Mouse (Mus musculus): ENCODE measurements around the gene Fxyd4. TPM values are rescaled to one million over a fixed set of nuclear protein-coding genes. Genes with fewer than 3 reads are reported as not detected.

The Fxyd4 gene
- total and polyA plus RNA-seq, 2 experiments from 2014 or later: 0.91 TPM; not detected in 1

DNA sequence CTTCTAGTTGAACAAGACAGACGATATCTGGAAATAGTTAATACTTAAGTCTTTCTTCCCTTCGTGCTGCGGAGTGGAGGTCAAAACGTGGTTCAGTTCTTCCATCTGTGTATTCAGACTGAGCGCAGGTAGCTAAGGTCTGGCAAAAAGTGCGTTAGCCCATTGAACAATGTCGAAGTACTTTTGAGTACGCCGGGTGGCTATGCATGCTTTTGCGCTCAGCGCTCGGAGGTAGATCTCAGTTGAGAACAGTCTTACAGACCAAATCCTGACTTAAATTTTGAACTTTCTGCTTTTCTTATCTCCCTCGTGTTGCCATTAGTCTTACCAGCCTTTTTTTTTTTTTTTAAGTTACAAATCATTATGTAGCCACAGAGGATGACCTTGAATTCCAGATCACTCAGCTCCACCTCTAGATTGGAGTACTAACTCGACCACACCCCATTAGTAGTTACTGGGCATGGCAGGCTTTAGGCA, 29.0 kb downstream of the Fxyd4 start:
- Histone ChIP-seq H3K27ac (no peak overlapping the region), H3K4me2 (ENCODE audit: low read depth, low read length) (peak overlapping the region; percentile 99), H3K27me3 (ENCODE audit: insufficient read depth, low read length) (no peaks in the 10 kb centered on the region), H3K36me3 (ENCODE audit: insufficient read depth, low read length) (no peaks in the 10 kb centered on the region), H3K9ac (replicated peaks; ENCODE audit: low read length) (peak overlapping the region; percentile 86), H3K4me1 (ENCODE audit: insufficient read depth, low read length) (peaks cover 5% of the 10 kb centered on the region; the same call in 1 of the 2 replicates), H3K9me3 (ENCODE audit: low read length) (no peaks in the 10 kb centered on the region), H3K4me3 (ENCODE audit: low read length) (peak overlapping the region; percentile 79)
- ATAC-seq (no peak), DNase-seq (ENCODE audit: low spot score) (no peak)
- no peak for TF ChIP-seq CTCF (IDR thresholded peaks at IDR 0.05; ENCODE audit: low read depth)
- 2% methylated on average over 14 of the region's 14 CpGs for WGBS

- no peaks in the 10 kb centered on the region for H3K27me3 ChIP-seq (ENCODE audit: insufficient read depth, low read length)
- WGBS: under 1% methylated on average over 26 of the region's 26 CpGs
These were observed 29.5 kb downstream of the Fxyd4 start for GRCm38 (mm10) chr6:117907979-117908355.

GRCm38 (mm10) chr6:117907301-117907978, 30.1 kb downstream of the Fxyd4 start:
- H3K27me3 ChIP-seq (ENCODE audit: insufficient read depth, low read length): no peaks in the 10 kb centered on the region
- H3K36me3 ChIP-seq (ENCODE audit: insufficient read depth, low read length): no peaks in the 10 kb centered on the region
- H3K4me2 ChIP-seq (ENCODE audit: low read depth, low read length): peak overlapping the region; percentile 99
- peak overlapping the region; percentile 79 for H3K4me3 ChIP-seq (ENCODE audit: low read length)
- peak overlapping the region; percentile 86 for H3K9ac ChIP-seq (replicated peaks; ENCODE audit: low read length)
- peak overlapping the region; percentile 95 for H3K27ac ChIP-seq
- under 1% methylated on average over 63 of the region's 77 CpGs for WGBS
- no peaks in the 10 kb centered on the region for H3K9me3 ChIP-seq (ENCODE audit: low read length)
- DNase-seq (ENCODE audit: low spot score): peak; percentile 85
- peaks cover 5% of the 10 kb centered on the region; the same call in 1 of the 2 replicates for H3K4me1 ChIP-seq (ENCODE audit: insufficient read depth, low read length)
- peak; percentile 46 for ATAC-seq
- TF ChIP-seq CTCF (IDR thresholded peaks at IDR 0.05; ENCODE audit: low read depth): no peak

More at GRCm38 (mm10) chr6:117907979-117908355, 29.5 kb downstream of the Fxyd4 start:
- H3K36me3 ChIP-seq (ENCODE audit: insufficient read depth, low read length): no peaks in the 10 kb centered on the region
- H3K9me3 ChIP-seq (ENCODE audit: low read length): no peaks in the 10 kb centered on the region
- ATAC-seq (no peak), DNase-seq (ENCODE audit: low spot score) (no peak)
- peak overlapping the region; percentile 86 for H3K9ac ChIP-seq (replicated peaks; ENCODE audit: low read length)
- peak overlapping the region; percentile 99 for H3K4me2 ChIP-seq (ENCODE audit: low read depth, low read length)
- H3K4me3 ChIP-seq (ENCODE audit: low read length): peak overlapping the region; percentile 79
- TF ChIP-seq CTCF (IDR thresholded peaks at IDR 0.05; ENCODE audit: low read depth): peak; percentile 5; the same call in 1 of the 2 replicates
- H3K4me1 ChIP-seq (ENCODE audit: insufficient read depth, low read length): peaks cover 5% of the 10 kb centered on the region; the same call in 1 of the 2 replicates
- peak overlapping the region; percentile 95; the same call in 1 of the 2 replicates for H3K27ac ChIP-seq

GRCm38 (mm10) chr6:117906590-117907271, 30.8 kb downstream of the Fxyd4 start:
- DNase-seq (ENCODE audit: low spot score): peak; percentile 99
- H3K9ac ChIP-seq (replicated peaks; ENCODE audit: low read length): peak overlapping the region; percentile 86
- peak; percentile 99 for ATAC-seq
- no peaks in the 10 kb centered on the region for H3K27me3 ChIP-seq (ENCODE audit: insufficient read depth, low read length)
- 1% methylated on average over 54 of the region's 68 CpGs for WGBS
- peak; percentile 7; the same call in 1 of the 2 replicates for TF ChIP-seq CTCF (IDR thresholded peaks at IDR 0.05; ENCODE audit: low read depth)
- H3K4me3 ChIP-seq (ENCODE audit: low read length): peak overlapping the region; percentile 79
- H3K4me1 ChIP-seq (ENCODE audit: insufficient read depth, low read length): peaks cover 5% of the 10 kb centered on the region; the same call in 1 of the 2 replicates
- H3K4me2 ChIP-seq (ENCODE audit: low read depth, low read length): peak overlapping the region; percentile 99
- H3K9me3 ChIP-seq (ENCODE audit: low read length): no peaks in the 10 kb centered on the region
- H3K27ac ChIP-seq: peak overlapping the region; percentile 95
- H3K36me3 ChIP-seq (ENCODE audit: insufficient read depth, low read length): no peaks in the 10 kb centered on the region

GRCm38 (mm10) chr6:117906015-117906531, 31.4 kb downstream of the Fxyd4 start:
- Histone ChIP-seq H3K27me3 (ENCODE audit: insufficient read depth, low read length) (no peaks in the 10 kb centered on the region), H3K9me3 (ENCODE audit: low read length) (no peaks in the 10 kb centered on the region), H3K36me3 (ENCODE audit: insufficient read depth, low read length) (no peaks in the 10 kb centered on the region), H3K9ac (replicated peaks; ENCODE audit: low read length) (peak overlapping the region; percentile 60), H3K4me2 (ENCODE audit: low read depth, low read length) (peak overlapping the region; percentile 65), H3K4me1 (ENCODE audit: insufficient read depth, low read length) (peaks cover 5% of the 10 kb centered on the region; the same call in 1 of the 2 replicates), H3K4me3 (ENCODE audit: low read length) (peak overlapping the region; percentile 79), H3K27ac (peak overlapping the region; percentile 81)
- no peak for DNase-seq (ENCODE audit: low spot score)
- ATAC-seq: peak; percentile 55
- WGBS: under 1% methylated on average over 25 of the region's 25 CpGs
- no peak for TF ChIP-seq CTCF (IDR thresholded peaks at IDR 0.05; ENCODE audit: low read depth)

GRCm38 (mm10) chr6:117905260-117905930, 32.1 kb downstream of the Fxyd4 start:
- TF ChIP-seq CTCF (IDR thresholded peaks at IDR 0.05; ENCODE audit: low read depth): no peak
- H3K9ac ChIP-seq (replicated peaks; ENCODE audit: low read length): peak overlapping the region; percentile 60; the same call in 1 of the 2 replicates
- peaks cover 5% of the 10 kb centered on the region; the same call in 1 of the 2 replicates for H3K4me1 ChIP-seq (ENCODE audit: insufficient read depth, low read length)
- H3K9me3 ChIP-seq (ENCODE audit: low read length): no peaks in the 10 kb centered on the region
- peak overlapping the region; percentile 81; the same call in 1 of the 2 replicates for H3K27ac ChIP-seq
- no peaks in the 10 kb centered on the region for H3K36me3 ChIP-seq (ENCODE audit: insufficient read depth, low read length)
- 23% methylated on average over 4 of the region's 4 CpGs for WGBS
- H3K4me2 ChIP-seq (ENCODE audit: low read depth, low read length): peak overlapping the region; percentile 65
- ATAC-seq: no peak
- no peak for DNase-seq (ENCODE audit: low spot score)
- peak overlapping the region; percentile 79 for H3K4me3 ChIP-seq (ENCODE audit: low read length)
- no peaks in the 10 kb centered on the region for H3K27me3 ChIP-seq (ENCODE audit: insufficient read depth, low read length)
